Mouse (Mus musculus) inflammation-experienced regulatory T-cells, adult 6 months (primary cell): ENCODE data around the gene Olfr134. TPM values are rescaled to one million over a fixed set of nuclear protein-coding genes. Genes with fewer than 3 reads are reported as not detected.
"Not testable (repeated sequence)": the region's sequence is repeated elsewhere in the genome, so short reads cannot be mapped to it uniquely, and the experiment has no call there.

Source experiments
- ATAC-seq: one replicate; pipeline ENCODE4 v1.8.0; 2017
- polyA plus RNA-seq, 3 experiments: library from polyadenylated mRNA; unstranded; fragments of 100-300 nt; shearing (Covaris generic); gene quantifications; one replicate each; pipeline ENCODE4 v1.2.1; 2017

The Olfr134 gene
- polyA plus RNA-seq = not detected

DNA sequence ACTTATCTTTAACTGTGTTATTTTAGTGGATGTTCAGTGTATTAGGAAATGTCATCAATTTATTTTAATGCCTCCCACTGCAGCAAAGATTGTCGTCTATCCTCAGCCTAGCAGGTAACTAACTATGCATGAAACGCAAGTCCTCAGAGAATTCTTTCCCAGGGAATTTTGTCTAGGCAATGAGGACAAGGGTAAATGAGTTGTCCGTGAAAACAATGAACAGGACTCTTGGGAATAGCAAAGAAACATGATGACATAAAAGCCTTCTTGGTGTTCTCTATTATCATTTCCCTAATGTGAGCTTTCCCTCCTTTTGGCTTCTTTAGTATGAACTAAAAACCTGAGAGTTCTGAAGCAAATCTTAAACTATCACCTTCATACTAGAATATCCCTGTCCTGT is at the start of gene Olfr134:
Gene Olfr134, plus strand, starts transcription at position 301 of the 400 bp plus-strand sequence.
- ATAC-seq = no peak

GRCm38 (mm10) chr17:38124199-38124598 is 47.0 kb upstream of the Olfr134 start:
- not testable (repeated sequence) for ATAC-seq

DNA sequence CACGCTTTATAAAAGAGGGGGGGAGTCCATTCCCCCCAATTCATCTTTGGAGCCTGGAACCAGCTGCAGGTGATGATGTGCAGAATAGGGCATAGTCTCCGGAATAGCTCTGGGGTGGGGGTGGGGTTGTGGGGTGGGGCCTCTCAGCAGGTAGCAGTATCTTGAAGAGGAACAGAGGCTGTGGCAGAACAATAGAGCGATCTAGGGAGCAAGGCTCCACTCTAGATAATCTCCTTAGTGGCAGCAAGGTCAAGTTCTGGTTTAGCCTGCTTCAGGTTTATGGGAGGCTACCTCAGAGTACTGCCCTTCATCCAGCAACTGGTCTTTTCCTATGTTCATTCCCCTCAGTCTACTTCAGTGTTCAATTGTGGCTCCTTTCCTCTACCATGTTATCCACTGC is 45.8 kb upstream of the Olfr134 start:
- ATAC-seq = not testable (repeated sequence)

GRCm38 (mm10) chr17:38134426-38134825 is 36.8 kb upstream of the Olfr134 start, which contains the start of gene Olfr132:
Gene Olfr132 (minus strand): TSS chr17:38134526.
- ATAC-seq = no peak

- ATAC-seq = no peak
These were observed 26.2 kb upstream of the Olfr134 start, which contains the start of gene Olfr133 for GRCm38 (mm10) chr17:38144981-38145380. Gene Olfr133 (plus strand): TSS chr17:38145281.

GRCm38 (mm10) chr17:38204035-38204434 is 32.8 kb downstream of the Olfr134 start, which contains the start of gene Olfr135:
Gene Olfr135 (plus strand): TSS chr17:38204335.
- ATAC-seq = no peak

Other genes starting within 250 kb of the Olfr134 start
- not detected for gene Olfr761, start 218.3 kb upstream of the Olfr134 start, polyA plus RNA-seq
- not detected for gene Olfr129, start 111.3 kb upstream of the Olfr134 start, polyA plus RNA-seq
- gene Olfr130, start 107.5 kb upstream of the Olfr134 start, polyA plus RNA-seq = not detected
- not detected for gene Olfr131, start 82.7 kb upstream of the Olfr134 start, polyA plus RNA-seq
- gene Olfr132, start 36.9 kb upstream of the Olfr134 start, polyA plus RNA-seq = not detected
- gene Olfr133, start 26.1 kb upstream of the Olfr134 start, polyA plus RNA-seq = not detected
- gene Olfr135, start 32.9 kb downstream of the Olfr134 start, polyA plus RNA-seq = not detected
- gene Olfr138, start 89.6 kb downstream of the Olfr134 start, polyA plus RNA-seq = not detected
- not detected for gene Olfr137, start 136.2 kb downstream of the Olfr134 start, polyA plus RNA-seq
- gene Olfr136, start 158.4 kb downstream of the Olfr134 start, polyA plus RNA-seq = not detected
- not detected for gene Esp36, start 248.8 kb downstream of the Olfr134 start, polyA plus RNA-seq